Mouse (Mus musculus): ENCODE measurements at regions not wholly inside any gene's neighbourhood (a gene's known extent, or its start where the extent isn't known, plus 50 kb on each side); places are given as distances from the start of the nearest gene placed in this dataset.

GRCm38 (mm10) chr15:8903651-8904050 is 64.1 kb upstream of the Ranbp3l start:
- Histone ChIP-seq H3K27me3 (ENCODE audit: control insufficient read depth, insufficient read depth, low read length) (no peaks in the 10 kb centered on the region), H3K27ac (no peak overlapping the region), H3K4me3 (replicated peaks; ENCODE audit: low read length) (no peak overlapping the region), H3K36me3 (replicated peaks; ENCODE audit: control insufficient read depth, insufficient read depth) (no peaks in the 10 kb centered on the region), H3K9me3 (ENCODE audit: control insufficient read depth, low read length) (no peaks in the 10 kb centered on the region), H3K4me2 (replicated peaks) (no peak overlapping the region), H3K4me1 (replicated peaks; ENCODE audit: control insufficient read depth, insufficient read depth, low read length) (no peaks in the 10 kb centered on the region), H3K9ac (no peak overlapping the region)
- DNase-seq (ENCODE audit: low spot score) (no peak), ATAC-seq (ENCODE audit: low FRiP score) (no peak)
- 62% methylated on average over 2 of the region's 2 CpGs for WGBS

- Histone ChIP-seq H3K4me2 (replicated peaks) (no peak overlapping the region), H3K9me3 (ENCODE audit: control insufficient read depth, low read length) (no peaks in the 10 kb centered on the region), H3K9ac (no peak overlapping the region), H3K4me1 (replicated peaks; ENCODE audit: control insufficient read depth, insufficient read depth, low read length) (no peaks in the 10 kb centered on the region), H3K27me3 (ENCODE audit: control insufficient read depth, insufficient read depth, low read length) (no peaks in the 10 kb centered on the region), H3K27ac (no peak overlapping the region), H3K4me3 (replicated peaks; ENCODE audit: low read length) (no peak overlapping the region), H3K36me3 (replicated peaks; ENCODE audit: control insufficient read depth, insufficient read depth) (no peaks in the 10 kb centered on the region)
- WGBS = 88% methylated on average over 11 of the region's 11 CpGs
- DNase-seq (ENCODE audit: low spot score) (no peak), ATAC-seq (ENCODE audit: low FRiP score) (no peak)
Measured at GRCm38 (mm10) chr15:8897487-8898158, 70.1 kb upstream of the Ranbp3l start.

GRCm38 (mm10) chr15:8896856-8897255 is 70.9 kb upstream of the Ranbp3l start:
- no peaks in the 10 kb centered on the region for H3K27me3 ChIP-seq (ENCODE audit: control insufficient read depth, insufficient read depth, low read length)
- H3K4me1 ChIP-seq (replicated peaks; ENCODE audit: control insufficient read depth, insufficient read depth, low read length) = no peaks in the 10 kb centered on the region
- no peaks in the 10 kb centered on the region for H3K9me3 ChIP-seq (ENCODE audit: control insufficient read depth, low read length)
- DNase-seq (ENCODE audit: low spot score) (no peak), ATAC-seq (ENCODE audit: low FRiP score) (no peak)
- H3K9ac ChIP-seq = no peak overlapping the region
- no peaks in the 10 kb centered on the region for H3K36me3 ChIP-seq (replicated peaks; ENCODE audit: control insufficient read depth, insufficient read depth)
- no peak overlapping the region for H3K4me3 ChIP-seq (replicated peaks; ENCODE audit: low read length)
- H3K4me2 ChIP-seq (replicated peaks) = no peak overlapping the region
- H3K27ac ChIP-seq = no peak overlapping the region
- WGBS = 91% methylated on average over 2 of the region's 2 CpGs

GRCm38 (mm10) chr15:8896391-8896790 is 71.4 kb upstream of the Ranbp3l start:
- ATAC-seq (ENCODE audit: low FRiP score) = peak; percentile 55; the same call in 1 of the 2 replicates
- no peaks in the 10 kb centered on the region for H3K27me3 ChIP-seq (ENCODE audit: control insufficient read depth, insufficient read depth, low read length)
- no peaks in the 10 kb centered on the region for H3K9me3 ChIP-seq (ENCODE audit: control insufficient read depth, low read length)
- DNase-seq (ENCODE audit: low spot score) = peak; percentile 40
- 65% methylated on average over 12 of the region's 12 CpGs for WGBS
- H3K4me3 ChIP-seq (replicated peaks; ENCODE audit: low read length) = no peak overlapping the region
- H3K27ac ChIP-seq = no peak overlapping the region
- no peaks in the 10 kb centered on the region for H3K36me3 ChIP-seq (replicated peaks; ENCODE audit: control insufficient read depth, insufficient read depth)
- H3K4me1 ChIP-seq (replicated peaks; ENCODE audit: control insufficient read depth, insufficient read depth, low read length) = no peaks in the 10 kb centered on the region
- H3K4me2 ChIP-seq (replicated peaks) = no peak overlapping the region
- no peak overlapping the region for H3K9ac ChIP-seq

- no peaks in the 10 kb centered on the region for H3K27me3 ChIP-seq (ENCODE audit: control insufficient read depth, insufficient read depth, low read length)
- no peaks in the 10 kb centered on the region for H3K36me3 ChIP-seq (replicated peaks; ENCODE audit: control insufficient read depth, insufficient read depth)
- WGBS = 92% methylated on average over 3 of the region's 3 CpGs
- no peak for ATAC-seq (ENCODE audit: low FRiP score)
- DNase-seq (ENCODE audit: low spot score) = peak; percentile 13
- no peak overlapping the region for H3K27ac ChIP-seq
- no peaks in the 10 kb centered on the region for H3K9me3 ChIP-seq (ENCODE audit: control insufficient read depth, low read length)
- no peaks in the 10 kb centered on the region for H3K4me1 ChIP-seq (replicated peaks; ENCODE audit: control insufficient read depth, insufficient read depth, low read length)
- no peak overlapping the region for H3K9ac ChIP-seq
- H3K4me3 ChIP-seq (replicated peaks; ENCODE audit: low read length) = no peak overlapping the region
- H3K4me2 ChIP-seq (replicated peaks) = no peak overlapping the region
Measured at GRCm38 (mm10) chr15:8885585-8885984, 82.2 kb upstream of the Ranbp3l start.

GRCm38 (mm10) chr15:8884608-8885467 is 82.9 kb upstream of the Ranbp3l start:
- DNase-seq (ENCODE audit: low spot score) (peak; percentile 74), ATAC-seq (ENCODE audit: low FRiP score) (no peak)
- Histone ChIP-seq H3K9ac (no peak overlapping the region), H3K4me1 (replicated peaks; ENCODE audit: control insufficient read depth, insufficient read depth, low read length) (no peaks in the 10 kb centered on the region), H3K27ac (no peak overlapping the region), H3K27me3 (ENCODE audit: control insufficient read depth, insufficient read depth, low read length) (no peaks in the 10 kb centered on the region), H3K4me3 (replicated peaks; ENCODE audit: low read length) (no peak overlapping the region), H3K9me3 (ENCODE audit: control insufficient read depth, low read length) (no peaks in the 10 kb centered on the region), H3K4me2 (replicated peaks) (no peak overlapping the region), H3K36me3 (replicated peaks; ENCODE audit: control insufficient read depth, insufficient read depth) (no peaks in the 10 kb centered on the region)
- 57% methylated on average over 18 of the region's 18 CpGs for WGBS

GRCm38 (mm10) chr15:8882880-8883539 is 84.7 kb upstream of the Ranbp3l start:
- no peaks in the 10 kb centered on the region for H3K36me3 ChIP-seq (replicated peaks; ENCODE audit: control insufficient read depth, insufficient read depth)
- no peaks in the 10 kb centered on the region for H3K4me1 ChIP-seq (replicated peaks; ENCODE audit: control insufficient read depth, insufficient read depth, low read length)
- WGBS = 85% methylated on average over 9 of the region's 9 CpGs
- H3K9ac ChIP-seq = no peak overlapping the region
- DNase-seq (ENCODE audit: low spot score) (no peak), ATAC-seq (ENCODE audit: low FRiP score) (no peak)
- H3K4me3 ChIP-seq (replicated peaks; ENCODE audit: low read length) = no peak overlapping the region
- no peaks in the 10 kb centered on the region for H3K27me3 ChIP-seq (ENCODE audit: control insufficient read depth, insufficient read depth, low read length)
- no peaks in the 10 kb centered on the region for H3K9me3 ChIP-seq (ENCODE audit: control insufficient read depth, low read length)
- H3K27ac ChIP-seq = no peak overlapping the region
- H3K4me2 ChIP-seq (replicated peaks) = no peak overlapping the region

GRCm38 (mm10) chr15:8874884-8875493 is 92.8 kb upstream of the Ranbp3l start:
- ATAC-seq (ENCODE audit: low FRiP score) (no peak), DNase-seq (ENCODE audit: low spot score) (no peak)
- no peaks in the 10 kb centered on the region for H3K4me1 ChIP-seq (replicated peaks; ENCODE audit: control insufficient read depth, insufficient read depth, low read length)
- no peaks in the 10 kb centered on the region for H3K36me3 ChIP-seq (replicated peaks; ENCODE audit: control insufficient read depth, insufficient read depth)
- H3K9me3 ChIP-seq (ENCODE audit: control insufficient read depth, low read length) = no peaks in the 10 kb centered on the region
- H3K4me2 ChIP-seq (replicated peaks) = no peak overlapping the region
- H3K4me3 ChIP-seq (replicated peaks; ENCODE audit: low read length) = no peak overlapping the region
- H3K27ac ChIP-seq = no peak overlapping the region
- no peak overlapping the region for H3K9ac ChIP-seq
- H3K27me3 ChIP-seq (ENCODE audit: control insufficient read depth, insufficient read depth, low read length) = no peaks in the 10 kb centered on the region
- WGBS = 86% methylated on average over 9 of the region's 9 CpGs

- DNase-seq (ENCODE audit: low spot score) (no peak), ATAC-seq (ENCODE audit: low FRiP score) (no peak)
- Histone ChIP-seq H3K4me3 (replicated peaks; ENCODE audit: low read length) (no peak overlapping the region), H3K27ac (no peak overlapping the region; the same call in 1 of the 2 replicates), H3K9ac (no peak overlapping the region), H3K9me3 (ENCODE audit: control insufficient read depth, low read length) (no peaks in the 10 kb centered on the region), H3K4me1 (replicated peaks; ENCODE audit: control insufficient read depth, insufficient read depth, low read length) (no peaks in the 10 kb centered on the region), H3K27me3 (ENCODE audit: control insufficient read depth, insufficient read depth, low read length) (no peaks in the 10 kb centered on the region), H3K36me3 (replicated peaks; ENCODE audit: control insufficient read depth, insufficient read depth) (no peaks in the 10 kb centered on the region), H3K4me2 (replicated peaks) (no peak overlapping the region)
- 96% methylated on average over 2 of the region's 2 CpGs for WGBS
Measured at GRCm38 (mm10) chr15:8868021-8868420, 99.7 kb upstream of the Ranbp3l start.

Measured in hindbrain, embryonic 14.5 days (tissue).